Mouse (Mus musculus): ENCODE results near the gene Gm44503. TPM values are rescaled to one million over a fixed set of nuclear protein-coding genes. Genes with fewer than 3 reads are reported as not detected.

Gm44503 gene
- total and polyA plus RNA-seq, 2 experiments from 2014 or later: not detected

DNA sequence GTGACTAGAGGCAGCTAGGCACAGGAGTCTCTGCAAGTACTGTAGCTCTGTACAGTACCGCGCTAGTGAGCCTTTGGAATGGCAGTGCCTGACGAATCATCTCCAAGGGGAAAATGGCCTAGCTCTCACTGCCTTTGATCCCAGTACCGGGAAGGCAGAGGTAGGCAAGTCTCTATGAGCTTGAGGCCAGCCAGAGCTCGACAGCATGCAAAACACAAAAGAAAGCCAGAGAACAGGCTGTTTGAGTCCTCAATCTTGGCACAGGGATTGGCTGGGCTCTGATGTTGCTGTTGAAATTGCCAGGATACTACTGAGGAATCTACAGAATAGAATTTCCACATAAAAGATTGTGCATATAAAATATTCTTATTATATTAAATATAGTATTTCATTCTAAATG lies 13.8 kb downstream of the Gm44503 start:
- no peak overlapping the region for H3K4me2 ChIP-seq (ENCODE audit: low read depth, low read length)
- DNase-seq (ENCODE audit: low spot score) (no peak), ATAC-seq (no peak)
- no peak for TF ChIP-seq CTCF (IDR thresholded peaks at IDR 0.05; ENCODE audit: low read depth)
- no peaks in the 10 kb centered on the region for H3K4me1 ChIP-seq (ENCODE audit: insufficient read depth, low read length)
- no peak overlapping the region for H3K9ac ChIP-seq (replicated peaks; ENCODE audit: low read length)
- no peaks in the 10 kb centered on the region for H3K9me3 ChIP-seq (ENCODE audit: low read length)
- no peak overlapping the region for H3K4me3 ChIP-seq (ENCODE audit: low read length)
- H3K27me3 ChIP-seq (ENCODE audit: insufficient read depth, low read length): no peaks in the 10 kb centered on the region
- 81% methylated on average over 5 of the region's 5 CpGs for WGBS
- no peaks in the 10 kb centered on the region for H3K36me3 ChIP-seq (ENCODE audit: insufficient read depth, low read length)
- H3K27ac ChIP-seq: no peak overlapping the region

DNA sequence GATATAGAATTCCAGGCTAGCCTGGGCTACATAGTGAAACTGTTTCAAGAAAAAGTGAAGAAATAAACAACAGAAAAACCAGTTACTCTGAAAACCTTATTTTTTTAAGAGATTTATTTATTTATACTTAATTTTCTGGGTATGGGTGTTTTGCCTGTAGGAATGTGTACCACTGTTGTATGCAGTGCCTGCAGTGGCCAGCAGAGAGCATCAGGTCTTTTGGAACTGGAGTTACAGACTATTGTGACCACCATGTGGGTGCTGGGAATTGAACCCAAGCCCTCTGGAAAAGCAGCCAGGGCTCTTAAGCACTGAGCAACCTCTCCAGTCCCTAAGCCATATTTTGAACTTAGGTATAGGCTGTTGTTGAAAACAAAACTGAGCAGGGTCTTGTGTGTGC lies 14.3 kb downstream of the Gm44503 start:
- DNase-seq (ENCODE audit: low spot score) (no peak), ATAC-seq (no peak)
- H3K36me3 ChIP-seq (ENCODE audit: insufficient read depth, low read length): no peaks in the 10 kb centered on the region
- no peaks in the 10 kb centered on the region for H3K4me1 ChIP-seq (ENCODE audit: insufficient read depth, low read length)
- no peaks in the 10 kb centered on the region for H3K27me3 ChIP-seq (ENCODE audit: insufficient read depth, low read length)
- no peak overlapping the region for H3K9ac ChIP-seq (replicated peaks; ENCODE audit: low read length)
- H3K4me2 ChIP-seq (ENCODE audit: low read depth, low read length): no peak overlapping the region
- H3K27ac ChIP-seq: no peak overlapping the region
- no peaks in the 10 kb centered on the region for H3K9me3 ChIP-seq (ENCODE audit: low read length)
- no peak overlapping the region for H3K4me3 ChIP-seq (ENCODE audit: low read length)
- no peak for TF ChIP-seq CTCF (IDR thresholded peaks at IDR 0.05; ENCODE audit: low read depth)

DNA sequence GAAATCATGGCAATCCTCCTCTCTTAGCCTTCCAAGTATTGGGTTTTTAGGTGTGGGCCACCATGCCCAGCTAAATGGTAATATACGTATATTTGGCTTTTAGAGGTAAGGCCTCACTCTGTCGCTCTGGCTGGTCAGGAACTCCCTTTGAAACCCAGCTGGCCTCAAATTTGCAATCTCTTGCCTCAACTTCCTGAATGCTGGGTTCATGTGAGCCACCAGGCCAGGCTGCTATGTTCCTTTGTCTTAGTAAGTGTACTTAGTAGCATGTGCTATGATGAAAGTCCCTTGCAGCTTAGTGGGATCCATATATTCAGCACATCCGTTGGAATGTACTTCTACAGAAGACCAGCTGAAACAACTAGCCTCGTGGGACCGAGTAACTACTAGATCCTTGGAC lies 16.1 kb downstream of the Gm44503 start:
- Histone ChIP-seq H3K27me3 (ENCODE audit: insufficient read depth, low read length) (no peaks in the 10 kb centered on the region), H3K9ac (replicated peaks; ENCODE audit: low read length) (no peak overlapping the region), H3K4me3 (ENCODE audit: low read length) (no peak overlapping the region), H3K9me3 (ENCODE audit: low read length) (no peaks in the 10 kb centered on the region), H3K27ac (no peak overlapping the region), H3K4me2 (ENCODE audit: low read depth, low read length) (no peak overlapping the region), H3K36me3 (ENCODE audit: insufficient read depth, low read length) (no peaks in the 10 kb centered on the region), H3K4me1 (ENCODE audit: insufficient read depth, low read length) (no peaks in the 10 kb centered on the region)
- ATAC-seq: no peak
- 89% methylated on average over 5 of the region's 5 CpGs for WGBS
- no peak for DNase-seq (ENCODE audit: low spot score)
- no peak for TF ChIP-seq CTCF (IDR thresholded peaks at IDR 0.05; ENCODE audit: low read depth)

DNA sequence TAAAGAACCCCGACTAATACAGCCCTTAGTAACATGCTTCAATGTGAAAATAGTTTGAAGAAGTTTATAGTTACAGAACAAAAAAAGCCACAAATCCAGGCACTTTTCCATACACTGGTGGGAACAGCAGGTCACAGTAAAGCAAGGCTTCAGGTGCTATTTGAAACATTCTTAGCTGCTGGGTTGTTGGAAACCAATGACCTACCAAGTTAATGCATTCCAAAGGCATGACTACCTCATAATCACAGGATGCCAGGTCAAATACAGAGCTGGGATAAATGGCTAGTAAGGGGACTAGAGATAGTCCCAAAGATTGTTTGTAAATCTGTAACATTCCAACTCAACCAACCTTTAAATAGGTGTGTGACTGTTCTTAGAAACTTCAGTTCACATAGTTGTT lies 16.6 kb downstream of the Gm44503 start:
- Histone ChIP-seq H3K4me3 (ENCODE audit: low read length) (no peak overlapping the region), H3K9ac (replicated peaks; ENCODE audit: low read length) (no peak overlapping the region), H3K9me3 (ENCODE audit: low read length) (no peaks in the 10 kb centered on the region), H3K36me3 (ENCODE audit: insufficient read depth, low read length) (no peaks in the 10 kb centered on the region), H3K27ac (no peak overlapping the region), H3K4me2 (ENCODE audit: low read depth, low read length) (no peak overlapping the region), H3K4me1 (ENCODE audit: insufficient read depth, low read length) (no peaks in the 10 kb centered on the region), H3K27me3 (ENCODE audit: insufficient read depth, low read length) (no peaks in the 10 kb centered on the region)
- no peak for ATAC-seq
- WGBS: 91% methylated on average over 1 of the region's 1 CpGs
- TF ChIP-seq CTCF (IDR thresholded peaks at IDR 0.05; ENCODE audit: low read depth): no peak
- DNase-seq (ENCODE audit: low spot score): no peak

DNA sequence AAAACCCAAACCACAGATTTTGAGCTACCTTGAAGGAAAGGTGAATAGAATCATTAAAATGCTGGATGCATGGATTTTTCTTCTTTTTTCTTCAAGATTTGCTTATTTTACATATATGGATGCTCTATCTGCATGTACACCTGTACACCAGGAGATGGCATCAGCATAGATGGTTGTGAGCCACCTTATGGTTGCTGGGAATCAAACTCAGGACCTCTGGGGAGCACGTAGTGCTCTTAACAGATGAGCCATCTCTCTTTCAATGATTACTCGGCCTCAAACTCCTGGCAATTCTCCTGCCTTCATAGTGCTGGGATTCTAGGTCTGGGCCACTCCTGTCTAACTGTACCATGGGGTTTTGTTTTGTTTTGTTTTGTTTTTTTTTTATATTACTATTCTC lies 24.4 kb downstream of the Gm44503 start:
- no peak overlapping the region for H3K4me3 ChIP-seq (ENCODE audit: low read length)
- TF ChIP-seq CTCF (IDR thresholded peaks at IDR 0.05; ENCODE audit: low read depth): peak; percentile 18; the same call in 1 of the 2 replicates
- H3K27ac ChIP-seq: no peak overlapping the region
- no peaks in the 10 kb centered on the region for H3K9me3 ChIP-seq (ENCODE audit: low read length)
- DNase-seq (ENCODE audit: low spot score) (no peak), ATAC-seq (no peak)
- no peaks in the 10 kb centered on the region for H3K36me3 ChIP-seq (ENCODE audit: insufficient read depth, low read length)
- no peaks in the 10 kb centered on the region for H3K27me3 ChIP-seq (ENCODE audit: insufficient read depth, low read length)
- 75% methylated on average over 2 of the region's 2 CpGs for WGBS
- no peak overlapping the region for H3K4me2 ChIP-seq (ENCODE audit: low read depth, low read length)
- H3K9ac ChIP-seq (replicated peaks; ENCODE audit: low read length): no peak overlapping the region
- peaks cover 12% of the 10 kb centered on the region; the same call in 1 of the 2 replicates for H3K4me1 ChIP-seq (ENCODE audit: insufficient read depth, low read length)

DNA sequence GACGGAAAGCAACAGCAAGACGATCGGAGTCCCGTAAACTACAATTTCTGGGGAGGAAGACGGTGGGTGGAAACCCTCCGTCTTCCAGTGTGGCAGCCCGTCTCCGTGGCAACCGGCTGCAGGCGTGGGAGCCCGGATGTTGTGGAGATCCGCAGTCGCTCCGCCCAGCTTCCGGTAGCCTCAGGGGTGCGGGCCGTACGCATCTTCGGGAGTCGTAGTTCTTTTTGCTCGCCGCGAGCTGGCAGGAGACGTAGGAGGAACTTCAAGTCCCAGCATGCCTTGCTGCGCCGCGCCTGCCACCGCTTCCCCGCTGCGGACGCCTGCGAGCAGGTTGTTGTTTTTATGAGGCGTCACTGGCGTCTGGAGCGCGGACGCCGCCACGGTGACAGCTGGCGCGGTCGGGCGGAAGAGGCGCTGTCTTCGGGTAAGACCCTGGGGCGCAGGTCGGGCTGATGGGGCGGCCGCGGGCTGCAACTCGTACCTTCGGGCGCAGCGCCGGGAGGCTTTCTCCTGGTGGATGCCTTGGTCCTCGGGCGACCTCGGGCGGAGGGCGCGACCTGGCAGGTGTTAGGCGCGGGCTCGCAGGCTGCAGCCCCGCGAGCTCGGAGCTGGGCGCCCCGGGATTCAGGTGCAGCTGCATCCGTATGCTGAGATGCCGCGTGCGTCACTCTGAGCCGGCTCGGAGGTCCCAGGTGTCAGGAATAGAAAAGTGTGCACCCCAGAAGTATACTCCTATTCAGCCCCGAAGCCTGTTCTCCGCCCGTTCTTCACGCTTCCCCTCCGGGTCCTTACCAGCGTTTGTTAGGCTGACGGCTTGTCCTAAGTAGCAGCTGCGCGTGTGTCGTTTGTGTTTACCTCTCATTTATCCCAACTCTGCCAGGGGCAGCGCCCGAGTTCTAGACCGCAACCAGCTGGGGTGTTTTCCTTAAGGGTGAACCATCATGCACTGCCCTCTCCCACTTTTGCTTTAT lies 26.9 kb downstream of the Gm44503 start, which contains the start of the genes Ccpg1os and Ccpg1:
Ccpg1os (minus strand) TSS at position 133 of the 971 bp plus-strand sequence.
Ccpg1 (plus strand) TSS at position 180 of the 971 bp plus-strand sequence.
- DNase-seq (ENCODE audit: low spot score) (peak; percentile 99), ATAC-seq (peak; percentile 99)
- peak; percentile 33; the same call in 1 of the 2 replicates for TF ChIP-seq CTCF (IDR thresholded peaks at IDR 0.05; ENCODE audit: low read depth)
- Histone ChIP-seq H3K27ac (peak within 1 kb of the TSS; percentile 82), H3K4me1 (ENCODE audit: insufficient read depth, low read length) (peaks cover 12% of the 10 kb centered on the region; the same call in 1 of the 2 replicates), H3K9me3 (ENCODE audit: low read length) (no peaks in the 10 kb centered on the region), H3K4me2 (ENCODE audit: low read depth, low read length) (peak within 1 kb of the TSS; percentile 82), H3K36me3 (ENCODE audit: insufficient read depth, low read length) (no peaks in the 10 kb centered on the region), H3K4me3 (ENCODE audit: low read length) (peak within 1 kb of the TSS; percentile 79), H3K27me3 (ENCODE audit: insufficient read depth, low read length) (no peaks in the 10 kb centered on the region), H3K9ac (replicated peaks; ENCODE audit: low read length) (peak within 1 kb of the TSS; percentile 73)
- WGBS: under 1% methylated on average over 86 of the region's 88 CpGs

DNA sequence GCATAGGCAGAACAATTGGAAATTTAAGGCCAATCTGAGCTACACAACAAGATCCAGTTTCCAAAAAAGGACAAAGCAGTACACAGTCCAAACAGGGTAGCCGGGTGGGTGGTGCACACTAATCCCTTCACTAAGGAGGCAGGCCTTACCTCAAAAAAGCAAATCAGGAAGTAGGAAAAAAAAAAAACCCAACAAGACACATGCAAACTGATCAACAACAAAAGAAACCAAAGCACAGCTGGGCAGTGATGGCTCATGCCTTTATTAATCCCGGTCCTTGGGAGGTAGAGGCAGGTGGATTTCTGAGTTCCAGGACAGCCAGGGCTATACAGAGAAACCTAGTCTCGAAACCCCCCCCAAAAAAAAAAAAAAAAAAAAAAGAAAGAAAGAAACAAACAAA lies 29.1 kb downstream of the Gm44503 start:
- Histone ChIP-seq H3K36me3 (ENCODE audit: insufficient read depth, low read length) (no peaks in the 10 kb centered on the region), H3K9ac (replicated peaks; ENCODE audit: low read length) (no peak overlapping the region), H3K4me2 (ENCODE audit: low read depth, low read length) (no peak overlapping the region), H3K4me3 (ENCODE audit: low read length) (no peak overlapping the region), H3K27me3 (ENCODE audit: insufficient read depth, low read length) (no peaks in the 10 kb centered on the region), H3K4me1 (ENCODE audit: insufficient read depth, low read length) (peaks cover 12% of the 10 kb centered on the region; the same call in 1 of the 2 replicates), H3K27ac (no peak overlapping the region), H3K9me3 (ENCODE audit: low read length) (no peaks in the 10 kb centered on the region)
- DNase-seq (ENCODE audit: low spot score) (no peak), ATAC-seq (no peak)
- TF ChIP-seq CTCF (IDR thresholded peaks at IDR 0.05; ENCODE audit: low read depth): no peak
- 62% methylated on average over 3 of the region's 3 CpGs for WGBS
